Mouse (Mus musculus): ENCODE data around the gene Serpinb3a. TPM values are rescaled to one million over a fixed set of nuclear protein-coding genes. Genes with fewer than 3 reads are reported as not detected.
A peak's percentile ranks its signal among the peaks of the same experiment; 100 is the strongest.
"Not testable (repeated sequence)": the region's sequence is repeated elsewhere in the genome, so short reads cannot be mapped to it uniquely, and the experiment has no call there.

The Serpinb3a gene
- not detected in 2 replicates for polyA plus RNA-seq (2015; fragmentation: Nextera tagmentation; extraction: Ambion mirVana)

GRCm38 (mm10) chr1:107052203-107052602, at the start of gene Serpinb3a:
TSS of gene Serpinb3a (minus strand) at chr1:107052303.
- H3K4me1 ChIP-seq (replicated peaks; ENCODE audit: insufficient read depth, low read length) = no peaks in the 10 kb centered on the region
- H3K27ac ChIP-seq = no peak within 1 kb of the TSS
- no peaks in the 10 kb centered on the region for H3K9me3 ChIP-seq (replicated peaks; ENCODE audit: low read length)
- H3K4me3 ChIP-seq (replicated peaks; ENCODE audit: low read depth, low read length) = no peak within 1 kb of the TSS
- no peak for DNase-seq (ENCODE audit: low spot score)
- no peaks in the 10 kb centered on the region for H3K27me3 ChIP-seq (ENCODE audit: insufficient read depth, low read length)
- ATAC-seq (replicated peaks; ENCODE audit: low FRiP score, low read depth) = no peak
- TF ChIP-seq CTCF (IDR thresholded peaks at IDR 0.05; ENCODE audit: low read depth) = no peak
- no peak within 1 kb of the TSS for H3K9ac ChIP-seq (ENCODE audit: low read depth, low read length)
- H3K4me2 ChIP-seq (ENCODE audit: low read length) = no peak within 1 kb of the TSS
- H3K36me3 ChIP-seq (ENCODE audit: insufficient read depth, low read length) = no peaks in the 10 kb centered on the region
- WGBS = 83% methylated on average over 1 of the region's 1 CpGs

- TF ChIP-seq CTCF (IDR thresholded peaks at IDR 0.05; ENCODE audit: low read depth) = no peak
- Histone ChIP-seq H3K27me3 (ENCODE audit: insufficient read depth, low read length) (no peaks in the 10 kb centered on the region), H3K36me3 (ENCODE audit: insufficient read depth, low read length) (no peaks in the 10 kb centered on the region), H3K9ac (ENCODE audit: low read depth, low read length) (no peak overlapping the region), H3K27ac (no peak overlapping the region), H3K4me2 (ENCODE audit: low read length) (no peak overlapping the region), H3K9me3 (replicated peaks; ENCODE audit: low read length) (no peaks in the 10 kb centered on the region), H3K4me1 (replicated peaks; ENCODE audit: insufficient read depth, low read length) (no peaks in the 10 kb centered on the region), H3K4me3 (replicated peaks; ENCODE audit: low read depth, low read length) (no peak overlapping the region)
- DNase-seq (ENCODE audit: low spot score) (no peak), ATAC-seq (replicated peaks; ENCODE audit: low FRiP score, low read depth) (no peak)
- 91% methylated on average over 2 of the region's 2 CpGs for WGBS
Measured at GRCm38 (mm10) chr1:107098417-107098816, 46.3 kb upstream of the Serpinb3a start.

- no peak for DNase-seq (ENCODE audit: low spot score)
- Histone ChIP-seq H3K9me3 (replicated peaks; ENCODE audit: low read length) (no peaks in the 10 kb centered on the region), H3K36me3 (ENCODE audit: insufficient read depth, low read length) (no peaks in the 10 kb centered on the region), H3K4me2 (ENCODE audit: low read length) (no peak within 1 kb of the TSS), H3K27me3 (ENCODE audit: insufficient read depth, low read length) (no peaks in the 10 kb centered on the region), H3K27ac (no peak within 1 kb of the TSS), H3K9ac (ENCODE audit: low read depth, low read length) (no peak within 1 kb of the TSS), H3K4me3 (replicated peaks; ENCODE audit: low read depth, low read length) (no peak within 1 kb of the TSS), H3K4me1 (replicated peaks; ENCODE audit: insufficient read depth, low read length) (no peaks in the 10 kb centered on the region)
- no peak for ATAC-seq (replicated peaks; ENCODE audit: low FRiP score, low read depth)
- no peak for TF ChIP-seq CTCF (IDR thresholded peaks at IDR 0.05; ENCODE audit: low read depth)
Measured at GRCm38 (mm10) chr1:107083406-107083805, 31.3 kb upstream of the Serpinb3a start, which contains the start of gene Serpinb3d. TSS of gene Serpinb3d (minus strand) at chr1:107083506.

- H3K4me1 ChIP-seq (replicated peaks; ENCODE audit: insufficient read depth, low read length) = not testable (repeated sequence)
Measured at GRCm38 (mm10) chr1:107034236-107034635, 17.9 kb downstream of the Serpinb3a start.

GRCm38 (mm10) chr1:107025886-107026285, 26.2 kb downstream of the Serpinb3a start:
- Histone ChIP-seq H3K27me3 (ENCODE audit: insufficient read depth, low read length) (no peaks in the 10 kb centered on the region), H3K4me2 (ENCODE audit: low read length) (no peak overlapping the region), H3K4me1 (replicated peaks; ENCODE audit: insufficient read depth, low read length) (no peaks in the 10 kb centered on the region), H3K36me3 (ENCODE audit: insufficient read depth, low read length) (no peaks in the 10 kb centered on the region), H3K9ac (ENCODE audit: low read depth, low read length) (no peak overlapping the region), H3K9me3 (replicated peaks; ENCODE audit: low read length) (no peaks in the 10 kb centered on the region), H3K4me3 (replicated peaks; ENCODE audit: low read depth, low read length) (no peak overlapping the region), H3K27ac (no peak overlapping the region)
- WGBS = 63% methylated on average over 1 of the region's 1 CpGs
- TF ChIP-seq CTCF (IDR thresholded peaks at IDR 0.05; ENCODE audit: low read depth) = no peak
- no peak for DNase-seq (ENCODE audit: low spot score)
- ATAC-seq (replicated peaks; ENCODE audit: low FRiP score, low read depth) = no peak

More at GRCm38 (mm10) chr1:107034236-107034635, 17.9 kb downstream of the Serpinb3a start:
- not testable (repeated sequence) for ATAC-seq (replicated peaks; ENCODE audit: low FRiP score, low read depth); H3K9ac ChIP-seq (ENCODE audit: low read depth, low read length); H3K4me2 ChIP-seq (ENCODE audit: low read length); H3K27me3 ChIP-seq (ENCODE audit: insufficient read depth, low read length); H3K36me3 ChIP-seq (ENCODE audit: insufficient read depth, low read length); H3K9me3 ChIP-seq (replicated peaks; ENCODE audit: low read length); H3K27ac ChIP-seq; DNase-seq (ENCODE audit: low spot score); H3K4me3 ChIP-seq (replicated peaks; ENCODE audit: low read depth, low read length)
- 83% methylated on average over 3 of the region's 3 CpGs for WGBS

GRCm38 (mm10) chr1:107015210-107015609, 36.9 kb downstream of the Serpinb3a start:
- 73% methylated on average over 7 of the region's 7 CpGs for WGBS

GRCm38 (mm10) chr1:107014530-107014929, 37.6 kb downstream of the Serpinb3a start:
- TF ChIP-seq CTCF (IDR thresholded peaks at IDR 0.05; ENCODE audit: low read depth) = peak; percentile 70

More at GRCm38 (mm10) chr1:107015210-107015609, 36.9 kb downstream of the Serpinb3a start:
- no peak for ATAC-seq (replicated peaks; ENCODE audit: low FRiP score, low read depth)
- no peaks in the 10 kb centered on the region for H3K4me1 ChIP-seq (replicated peaks; ENCODE audit: insufficient read depth, low read length)
- H3K4me3 ChIP-seq (replicated peaks; ENCODE audit: low read depth, low read length) = no peak overlapping the region
- no peak overlapping the region for H3K9ac ChIP-seq (ENCODE audit: low read depth, low read length)
- H3K36me3 ChIP-seq (ENCODE audit: insufficient read depth, low read length) = no peaks in the 10 kb centered on the region
- DNase-seq (ENCODE audit: low spot score) = no peak
- no peak for TF ChIP-seq CTCF (IDR thresholded peaks at IDR 0.05; ENCODE audit: low read depth)
- H3K27me3 ChIP-seq (ENCODE audit: insufficient read depth, low read length) = no peaks in the 10 kb centered on the region
- no peak overlapping the region for H3K4me2 ChIP-seq (ENCODE audit: low read length)
- H3K9me3 ChIP-seq (replicated peaks; ENCODE audit: low read length) = no peaks in the 10 kb centered on the region
- H3K27ac ChIP-seq = no peak overlapping the region

More at GRCm38 (mm10) chr1:107014530-107014929, 37.6 kb downstream of the Serpinb3a start:
- H3K9me3 ChIP-seq (replicated peaks; ENCODE audit: low read length) = no peaks in the 10 kb centered on the region
- H3K4me3 ChIP-seq (replicated peaks; ENCODE audit: low read depth, low read length) = no peak overlapping the region
- DNase-seq (ENCODE audit: low spot score) (peak; percentile 21), ATAC-seq (replicated peaks; ENCODE audit: low FRiP score, low read depth) (no peak)
- no peak overlapping the region for H3K4me2 ChIP-seq (ENCODE audit: low read length)
- H3K36me3 ChIP-seq (ENCODE audit: insufficient read depth, low read length) = no peaks in the 10 kb centered on the region
- H3K9ac ChIP-seq (ENCODE audit: low read depth, low read length) = no peak overlapping the region
- WGBS = 51% methylated on average over 2 of the region's 2 CpGs
- H3K4me1 ChIP-seq (replicated peaks; ENCODE audit: insufficient read depth, low read length) = no peaks in the 10 kb centered on the region
- H3K27ac ChIP-seq = no peak overlapping the region
- H3K27me3 ChIP-seq (ENCODE audit: insufficient read depth, low read length) = no peaks in the 10 kb centered on the region
